Mouse (Mus musculus) ZHBTc4 (cell line): ENCODE data around the gene Tmem267.

Source experiments
- DNase-seq: peaks from one replicate; pipeline ENCODE4 v3.0.0-alpha.2; 2011; ENCODE audit warnings: low read depth, low spot score

Gene Tmem267

GRCm38 (mm10) chr13:119618841-119619240 lies 131.0 kb downstream of the Tmem267 start:
- DNase-seq = no peak

GRCm38 (mm10) chr13:119619735-119620134 lies 131.9 kb downstream of the Tmem267 start:
- DNase-seq = no peak

- no peak for DNase-seq
Observed at GRCm38 (mm10) chr13:119623634-119624033, 135.8 kb downstream of the Tmem267 start, which contains the start of gene Ccl28. TSS of gene Ccl28 (plus strand) at chr13:119623819.

- DNase-seq = peak; percentile 20
Observed at GRCm38 (mm10) chr13:119625952-119626351, 138.1 kb downstream of the Tmem267 start.

- DNase-seq = peak; percentile 95
Observed at GRCm38 (mm10) chr13:119631482-119632155, 143.8 kb downstream of the Tmem267 start.

GRCm38 (mm10) chr13:119632156-119632548 lies 144.3 kb downstream of the Tmem267 start:
- DNase-seq = no peak

GRCm38 (mm10) chr13:119635496-119635895 lies 147.7 kb downstream of the Tmem267 start:
- DNase-seq = no peak

GRCm38 (mm10) chr13:119637837-119638236 lies 150.0 kb downstream of the Tmem267 start:
- no peak for DNase-seq

- DNase-seq = no peak
Observed at GRCm38 (mm10) chr13:119638449-119638848, 150.6 kb downstream of the Tmem267 start.

GRCm38 (mm10) chr13:119639302-119639701 lies 151.5 kb downstream of the Tmem267 start:
- no peak for DNase-seq

- DNase-seq = peak; percentile 51
Observed at GRCm38 (mm10) chr13:119640504-119640903, 152.7 kb downstream of the Tmem267 start.

- no peak for DNase-seq
Observed at GRCm38 (mm10) chr13:119641145-119641544, 153.3 kb downstream of the Tmem267 start.

GRCm38 (mm10) chr13:119644769-119645168 lies 156.9 kb downstream of the Tmem267 start:
- no peak for DNase-seq

GRCm38 (mm10) chr13:119646511-119646910 lies 158.7 kb downstream of the Tmem267 start:
- no peak for DNase-seq

GRCm38 (mm10) chr13:119648891-119649698 lies 161.3 kb downstream of the Tmem267 start:
- peak; percentile 50 for DNase-seq

GRCm38 (mm10) chr13:119649699-119650046 lies 161.8 kb downstream of the Tmem267 start:
- DNase-seq = no peak

- no peak for DNase-seq
Observed at GRCm38 (mm10) chr13:119654734-119655133, 166.9 kb downstream of the Tmem267 start.

- no peak for DNase-seq
Observed at GRCm38 (mm10) chr13:119656246-119656645, 168.4 kb downstream of the Tmem267 start.

GRCm38 (mm10) chr13:119656846-119657416 lies 169.1 kb downstream of the Tmem267 start:
- DNase-seq = no peak
